Mouse (Mus musculus): ENCODE data around the gene Grik5. TPM values are rescaled to one million over a fixed set of nuclear protein-coding genes. Genes with fewer than 3 reads are reported as not detected.

Grik5 gene
- polyA plus RNA-seq, 1 experiment from 2014 or later: 1.9 TPM

DNA sequence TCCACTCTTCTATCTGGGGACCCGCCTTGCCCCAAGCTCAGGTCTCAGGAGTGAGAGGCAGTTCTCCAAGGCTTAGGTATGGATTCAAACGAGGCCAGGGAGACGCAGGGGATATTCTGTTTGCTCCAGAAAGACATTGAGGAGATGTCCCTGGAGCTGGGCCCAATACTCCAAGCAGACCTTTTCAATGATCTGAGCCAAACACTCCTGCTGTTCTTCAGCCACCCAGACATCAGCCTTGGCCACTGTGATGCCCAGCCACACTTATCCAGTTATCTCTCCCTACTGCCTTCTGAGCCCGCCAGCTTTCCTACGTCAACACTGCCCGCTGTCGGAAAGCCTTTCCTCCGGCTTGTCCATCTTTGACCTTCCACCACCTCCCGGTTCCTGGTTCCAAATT, 38.2 kb upstream of the Grik5 start:
- TF ChIP-seq CTCF (IDR thresholded peaks at IDR 0.05): no peak
- no peak for TF ChIP-seq EP300 (IDR thresholded peaks at IDR 0.05)
- Histone ChIP-seq H3K27me3 (replicated peaks; ENCODE audit: insufficient read depth, low read length) (no peaks in the 10 kb centered on the region), H3K9me3 (ENCODE audit: low read length) (no peaks in the 10 kb centered on the region), H3K36me3 (ENCODE audit: insufficient read depth, low read length) (no peaks in the 10 kb centered on the region), H3K4me2 (replicated peaks; ENCODE audit: low read depth, low read length) (no peak overlapping the region), H3K27ac (ENCODE audit: low read length) (no peak overlapping the region), H3K9ac (replicated peaks; ENCODE audit: low read depth) (no peak overlapping the region), H3K4me1 (ENCODE audit: insufficient read depth, low read depth, low read length) (no peaks in the 10 kb centered on the region), H3K4me3 (ENCODE audit: low read depth, low read length) (no peak overlapping the region)
- ATAC-seq (no peak), DNase-seq (ENCODE audit: low spot score) (no peak)
- 76% methylated on average over 9 of the region's 9 CpGs for WGBS

DNA sequence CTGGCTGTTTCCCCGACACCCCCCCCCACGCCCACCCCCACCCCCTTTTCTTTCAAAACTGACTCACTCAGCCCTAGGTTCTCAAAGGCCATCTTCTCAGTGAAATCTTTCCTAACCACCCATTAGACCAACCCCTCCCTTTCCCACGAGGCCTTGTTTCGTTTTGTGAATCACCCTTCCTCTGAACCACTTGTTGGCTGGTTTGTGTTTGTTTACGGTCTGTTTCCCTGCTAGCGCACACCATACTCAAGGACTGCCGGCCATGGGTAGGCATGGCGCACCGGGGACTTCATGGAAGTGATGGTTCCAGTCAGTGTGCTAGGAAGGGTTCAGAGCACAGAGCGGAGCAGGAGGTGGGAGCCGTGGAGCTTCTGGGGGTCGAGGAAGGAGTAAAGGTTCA, 37.2 kb upstream of the Grik5 start:
- Histone ChIP-seq H3K36me3 (ENCODE audit: insufficient read depth, low read length) (no peaks in the 10 kb centered on the region), H3K4me1 (ENCODE audit: insufficient read depth, low read depth, low read length) (no peaks in the 10 kb centered on the region), H3K27ac (ENCODE audit: low read length) (no peak overlapping the region), H3K4me3 (ENCODE audit: low read depth, low read length) (no peak overlapping the region), H3K9ac (replicated peaks; ENCODE audit: low read depth) (no peak overlapping the region), H3K27me3 (replicated peaks; ENCODE audit: insufficient read depth, low read length) (0 out of 2 replicates have a peak, but pooled peaks cover 2% of the 10 kb centered on the region), H3K4me2 (replicated peaks; ENCODE audit: low read depth, low read length) (no peak overlapping the region), H3K9me3 (ENCODE audit: low read length) (no peaks in the 10 kb centered on the region)
- WGBS: 71% methylated on average over 12 of the region's 12 CpGs
- ATAC-seq (no peak), DNase-seq (ENCODE audit: low spot score) (no peak)
- no peak for TF ChIP-seq EP300 (IDR thresholded peaks at IDR 0.05)
- TF ChIP-seq CTCF (IDR thresholded peaks at IDR 0.05): no peak

DNA sequence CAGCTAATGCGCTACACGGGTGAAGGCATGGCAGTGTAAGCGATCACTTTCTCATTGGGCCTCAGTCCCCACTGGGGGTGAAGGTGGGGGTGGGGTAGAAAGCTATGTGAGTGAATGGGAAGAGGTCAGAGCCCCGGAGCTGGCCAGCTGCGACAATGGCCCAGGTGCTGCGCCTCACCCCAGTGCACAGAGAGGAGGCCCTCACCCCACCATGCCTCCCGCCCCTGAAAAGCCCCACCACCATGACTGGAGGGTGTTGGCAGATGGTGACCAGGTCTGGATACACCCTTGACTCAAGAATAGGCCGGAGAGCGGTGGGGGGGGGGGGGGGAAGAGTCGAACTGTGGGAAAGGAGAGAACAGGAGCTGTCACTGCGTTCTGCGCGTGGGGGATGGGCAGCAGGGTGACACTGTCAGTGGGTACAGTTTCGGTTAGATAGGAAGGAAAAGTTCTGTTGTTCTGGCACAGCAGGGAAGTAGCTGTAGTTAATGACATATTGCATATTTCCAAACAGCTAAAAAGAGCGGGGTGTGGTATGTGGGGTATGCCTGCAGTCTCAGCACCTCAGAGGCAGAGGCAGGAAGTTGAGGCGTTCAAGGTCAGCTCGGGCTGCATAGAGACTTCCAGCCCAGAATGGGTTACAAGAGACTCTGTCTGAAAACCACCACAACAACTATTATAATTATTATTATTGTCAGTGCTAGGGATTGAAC, 34.8 kb upstream of the Grik5 start:
- Histone ChIP-seq H3K36me3 (ENCODE audit: insufficient read depth, low read length) (no peaks in the 10 kb centered on the region), H3K9ac (replicated peaks; ENCODE audit: low read depth) (no peak overlapping the region), H3K4me3 (ENCODE audit: low read depth, low read length) (no peak overlapping the region), H3K9me3 (ENCODE audit: low read length) (no peaks in the 10 kb centered on the region), H3K4me2 (replicated peaks; ENCODE audit: low read depth, low read length) (no peak overlapping the region), H3K4me1 (ENCODE audit: insufficient read depth, low read depth, low read length) (no peaks in the 10 kb centered on the region), H3K27ac (ENCODE audit: low read length) (no peak overlapping the region), H3K27me3 (replicated peaks; ENCODE audit: insufficient read depth, low read length) (0 out of 2 replicates have a peak, but pooled peaks cover 3% of the 10 kb centered on the region)
- ATAC-seq (0 out of 2 replicates have a peak, but pooled peaks have one; percentile 14), DNase-seq (ENCODE audit: low spot score) (peak; percentile 30)
- TF ChIP-seq CTCF (IDR thresholded peaks at IDR 0.05) (no peak), EP300 (IDR thresholded peaks at IDR 0.05) (no peak)
- 40% methylated on average over 15 of the region's 17 CpGs for WGBS

DNA sequence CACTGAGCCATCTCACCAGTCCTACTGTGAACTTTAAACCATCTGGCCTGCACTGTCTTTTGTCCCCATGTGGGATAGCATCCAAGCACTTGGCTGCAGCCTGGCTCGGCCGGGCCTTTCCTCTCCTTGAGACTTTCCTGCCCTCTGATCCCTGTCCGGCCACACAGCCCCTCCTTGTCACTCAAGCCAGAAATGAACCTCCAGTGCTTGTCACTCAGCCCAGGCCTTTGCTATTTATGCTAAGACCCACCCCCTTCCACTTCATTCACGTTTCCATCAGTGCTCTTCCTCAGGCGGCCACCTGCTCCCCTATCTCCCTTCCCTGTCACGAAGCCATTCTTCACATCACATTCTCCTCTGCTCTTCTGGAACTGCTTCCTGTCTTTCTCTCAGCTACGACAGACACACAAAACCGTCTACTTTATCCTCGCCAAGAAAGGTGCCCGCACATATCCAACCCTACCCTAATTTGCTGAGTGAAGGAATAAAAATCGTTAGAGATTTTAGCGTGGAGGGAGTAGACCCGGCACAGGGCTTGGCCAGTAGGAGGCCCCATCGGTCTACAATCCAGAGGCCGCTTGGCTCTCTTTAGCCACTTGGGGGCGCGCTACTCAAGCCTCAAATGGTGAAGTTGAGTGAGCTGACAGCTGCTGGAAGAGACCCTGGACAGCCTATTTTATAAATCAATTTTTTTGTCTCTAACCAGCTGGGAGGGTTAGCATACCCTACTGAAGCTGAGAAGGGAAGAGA, 33.4 kb upstream of the Grik5 start:
- WGBS: 14% methylated on average over 17 of the region's 17 CpGs
- TF ChIP-seq EP300 (IDR thresholded peaks at IDR 0.05) (no peak), CTCF (IDR thresholded peaks at IDR 0.05) (peak; percentile 91)
- Histone ChIP-seq H3K4me2 (replicated peaks; ENCODE audit: low read depth, low read length) (no peak overlapping the region), H3K9ac (replicated peaks; ENCODE audit: low read depth) (no peak overlapping the region), H3K27ac (ENCODE audit: low read length) (no peak overlapping the region), H3K27me3 (replicated peaks; ENCODE audit: insufficient read depth, low read length) (0 out of 2 replicates have a peak, but pooled peaks cover 3% of the 10 kb centered on the region), H3K4me1 (ENCODE audit: insufficient read depth, low read depth, low read length) (no peaks in the 10 kb centered on the region), H3K9me3 (ENCODE audit: low read length) (no peaks in the 10 kb centered on the region), H3K4me3 (ENCODE audit: low read depth, low read length) (no peak overlapping the region), H3K36me3 (ENCODE audit: insufficient read depth, low read length) (no peaks in the 10 kb centered on the region)
- DNase-seq (ENCODE audit: low spot score) (peak; percentile 73), ATAC-seq (no peak)

DNA sequence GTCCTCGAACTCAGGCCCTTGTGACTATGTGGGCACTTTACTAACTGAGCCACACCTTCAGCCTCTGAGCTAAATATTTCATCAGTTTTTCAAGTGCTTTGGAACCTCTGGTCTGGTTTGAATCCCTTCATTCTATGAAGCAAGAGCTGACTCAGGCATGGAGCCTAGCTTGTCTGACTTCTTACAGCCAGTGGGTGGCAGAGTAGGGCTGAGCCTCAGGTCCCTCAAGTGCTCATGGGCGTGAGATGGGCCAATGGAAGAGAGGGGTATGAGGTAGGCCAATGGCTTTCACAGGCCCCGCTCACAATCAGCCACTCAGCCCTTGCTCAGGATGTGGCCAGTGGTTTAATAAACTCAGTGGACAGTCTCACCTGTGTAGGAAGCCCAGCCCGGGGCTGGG, 27.4 kb upstream of the Grik5 start:
- no peaks in the 10 kb centered on the region for H3K36me3 ChIP-seq (ENCODE audit: insufficient read depth, low read length)
- no peak overlapping the region for H3K9ac ChIP-seq (replicated peaks; ENCODE audit: low read depth)
- DNase-seq (ENCODE audit: low spot score) (peak; percentile 69), ATAC-seq (peak; percentile 71)
- H3K27me3 ChIP-seq (replicated peaks; ENCODE audit: insufficient read depth, low read length): 0 out of 2 replicates have a peak, but pooled peaks cover 3% of the 10 kb centered on the region
- no peaks in the 10 kb centered on the region for H3K9me3 ChIP-seq (ENCODE audit: low read length)
- no peak for TF ChIP-seq EP300 (IDR thresholded peaks at IDR 0.05)
- TF ChIP-seq CTCF (IDR thresholded peaks at IDR 0.05): peak; percentile 48
- 36% methylated on average over 4 of the region's 4 CpGs for WGBS
- H3K27ac ChIP-seq (ENCODE audit: low read length): no peak overlapping the region
- H3K4me1 ChIP-seq (ENCODE audit: insufficient read depth, low read depth, low read length): no peaks in the 10 kb centered on the region
- H3K4me3 ChIP-seq (ENCODE audit: low read depth, low read length): no peak overlapping the region
- no peak overlapping the region for H3K4me2 ChIP-seq (replicated peaks; ENCODE audit: low read depth, low read length)

DNA sequence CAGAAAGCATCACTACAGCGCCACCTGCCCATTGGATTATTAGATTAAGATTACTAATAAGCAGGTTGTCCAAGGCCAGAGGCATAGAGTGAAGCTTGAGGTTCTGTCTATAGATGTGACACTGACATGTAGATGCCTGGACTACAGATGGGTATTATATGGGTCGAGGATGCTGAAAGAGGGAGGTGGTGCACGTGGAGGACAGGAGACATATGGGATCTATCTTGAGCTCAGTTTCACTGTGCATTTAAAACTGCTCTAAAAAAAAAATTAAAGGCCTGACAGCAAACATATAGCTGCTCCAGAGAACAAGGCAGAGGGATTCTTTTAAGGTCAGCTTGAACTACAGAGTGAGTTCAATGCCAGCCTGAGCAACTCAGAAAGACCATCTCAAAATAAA, 26.0 kb upstream of the Grik5 start:
- DNase-seq (ENCODE audit: low spot score) (no peak), ATAC-seq (no peak)
- Histone ChIP-seq H3K9me3 (ENCODE audit: low read length) (no peaks in the 10 kb centered on the region), H3K4me2 (replicated peaks; ENCODE audit: low read depth, low read length) (no peak overlapping the region), H3K27ac (ENCODE audit: low read length) (no peak overlapping the region), H3K4me1 (ENCODE audit: insufficient read depth, low read depth, low read length) (no peaks in the 10 kb centered on the region), H3K9ac (replicated peaks; ENCODE audit: low read depth) (no peak overlapping the region), H3K36me3 (ENCODE audit: insufficient read depth, low read length) (no peaks in the 10 kb centered on the region), H3K27me3 (replicated peaks; ENCODE audit: insufficient read depth, low read length) (no peaks in the 10 kb centered on the region), H3K4me3 (ENCODE audit: low read depth, low read length) (no peak overlapping the region)
- WGBS: 71% methylated on average over 3 of the region's 3 CpGs
- TF ChIP-seq EP300 (IDR thresholded peaks at IDR 0.05): no peak
- no peak for TF ChIP-seq CTCF (IDR thresholded peaks at IDR 0.05)
